Mouse (Mus musculus): ENCODE measurements around the gene Cntn1. TPM values are rescaled to one million over a fixed set of nuclear protein-coding genes. Genes with fewer than 3 reads are reported as not detected.

Cntn1 gene
- total and polyA plus RNA-seq, 2 experiments from 2014 or later = 112 to 192 TPM

DNA sequence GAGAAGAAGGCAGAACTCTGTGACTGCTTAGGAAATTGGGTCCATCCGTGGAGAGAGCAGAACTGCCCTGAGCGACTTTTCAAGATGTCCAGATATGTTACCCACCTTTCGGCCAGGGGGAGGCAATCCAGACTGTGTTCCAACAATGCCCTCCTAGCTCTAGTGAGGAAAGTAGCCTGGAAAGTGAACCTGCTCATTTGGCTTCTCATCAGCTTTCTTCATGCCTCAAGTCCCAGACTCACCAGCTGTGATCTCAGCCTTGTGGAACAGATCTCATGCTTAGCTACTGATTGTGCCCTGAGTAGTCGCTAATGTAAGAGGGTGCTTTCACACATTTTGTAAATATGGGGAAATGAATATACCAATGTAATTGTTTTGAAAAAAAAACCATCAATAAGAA, 2.4 kb upstream of the Cntn1 start:
- DNase-seq (no peak), ATAC-seq (no peak)
- Histone ChIP-seq H3K27me3 (ENCODE audit: insufficient read depth, low read length) (no peaks in the 10 kb centered on the region), H3K36me3 (ENCODE audit: insufficient read depth) (no peaks in the 10 kb centered on the region), H3K9ac (no peak overlapping the region), H3K4me2 (ENCODE audit: low read depth) (no peak overlapping the region), H3K4me3 (ENCODE audit: low read depth, low read length) (no peak overlapping the region), H3K4me1 (ENCODE audit: insufficient read depth) (no peaks in the 10 kb centered on the region), H3K27ac (ENCODE audit: low read depth, low read length) (no peak overlapping the region), H3K9me3 (ENCODE audit: low read length) (no peaks in the 10 kb centered on the region)
- no peak for TF ChIP-seq CTCF (IDR thresholded peaks at IDR 0.05; ENCODE audit: low read depth)
- WGBS = 83% methylated on average over 4 of the region's 4 CpGs

DNA sequence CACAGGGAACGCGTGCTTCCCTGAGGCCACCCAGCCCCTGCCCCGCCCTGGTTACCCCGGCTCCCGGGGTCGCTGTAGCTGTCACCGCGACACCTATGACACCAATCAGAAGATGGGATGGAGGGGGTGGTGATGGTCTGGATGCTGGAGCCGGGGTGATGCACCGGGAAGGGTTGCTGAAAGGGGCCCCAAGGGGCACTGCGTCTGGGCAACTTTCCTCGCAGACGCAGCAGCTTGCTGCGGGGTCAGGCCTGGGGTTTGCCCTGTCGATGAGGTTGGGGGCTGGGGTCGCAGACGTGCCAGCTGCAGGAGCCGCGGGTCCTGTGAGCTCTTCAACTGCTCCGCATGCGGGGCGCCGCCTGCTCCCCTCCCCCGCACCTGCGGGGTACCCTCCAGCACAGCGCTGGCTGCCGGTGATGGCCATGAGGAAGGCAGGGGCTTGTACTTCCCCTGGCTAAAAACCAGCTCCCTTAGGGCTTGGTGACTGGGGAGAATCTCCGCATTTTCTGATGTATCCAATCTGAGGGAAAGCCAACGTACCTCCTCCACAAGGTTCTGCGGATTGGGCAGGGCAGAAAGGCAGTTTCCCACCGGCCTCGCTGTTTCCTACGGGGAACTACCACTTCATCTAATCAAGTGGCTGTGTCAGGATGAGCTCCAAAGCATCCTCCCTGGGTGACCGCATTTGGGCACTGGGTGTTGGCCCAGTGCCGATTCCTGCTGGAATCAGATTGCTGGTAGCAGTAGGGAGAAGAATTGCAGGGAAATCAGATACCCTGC, 578 bp downstream of the Cntn1 start:
- Histone ChIP-seq H3K9ac (peak overlapping the region; percentile 83), H3K27ac (ENCODE audit: low read depth, low read length) (peak overlapping the region; percentile 92), H3K27me3 (ENCODE audit: insufficient read depth, low read length) (no peaks in the 10 kb centered on the region), H3K4me1 (ENCODE audit: insufficient read depth) (no peaks in the 10 kb centered on the region), H3K4me3 (ENCODE audit: low read depth, low read length) (peak overlapping the region; percentile 74), H3K9me3 (ENCODE audit: low read length) (no peaks in the 10 kb centered on the region), H3K36me3 (ENCODE audit: insufficient read depth) (no peaks in the 10 kb centered on the region), H3K4me2 (ENCODE audit: low read depth) (peak overlapping the region; percentile 84)
- DNase-seq = peak; percentile 80
- no peak for TF ChIP-seq CTCF (IDR thresholded peaks at IDR 0.05; ENCODE audit: low read depth)
- WGBS = 4% methylated on average over 35 of the region's 35 CpGs
- peak; percentile 77 for ATAC-seq

DNA sequence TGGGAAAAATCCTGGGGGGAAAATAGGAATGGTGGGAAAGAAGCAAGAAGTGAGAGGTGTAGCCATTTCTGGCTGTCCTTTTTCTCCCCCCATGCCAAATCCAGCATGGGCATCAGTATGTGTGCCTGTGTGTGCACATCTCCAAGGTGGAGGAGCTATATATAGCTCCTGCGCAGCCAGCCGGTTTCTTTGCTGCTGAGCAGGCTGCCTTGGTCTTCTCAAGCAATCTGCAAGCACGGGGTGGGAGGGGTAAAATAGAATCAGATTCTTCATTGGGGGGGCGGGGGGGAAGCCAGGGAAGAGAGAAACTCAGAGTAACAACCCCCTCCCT, 1.1 kb downstream of the Cntn1 start:
- H3K36me3 ChIP-seq (ENCODE audit: insufficient read depth) = no peaks in the 10 kb centered on the region
- no peaks in the 10 kb centered on the region for H3K9me3 ChIP-seq (ENCODE audit: low read length)
- peak overlapping the region; percentile 92 for H3K27ac ChIP-seq (ENCODE audit: low read depth, low read length)
- no peak for TF ChIP-seq CTCF (IDR thresholded peaks at IDR 0.05; ENCODE audit: low read depth)
- peak overlapping the region; percentile 84 for H3K4me2 ChIP-seq (ENCODE audit: low read depth)
- 9% methylated on average over 4 of the region's 4 CpGs for WGBS
- peak overlapping the region; percentile 74 for H3K4me3 ChIP-seq (ENCODE audit: low read depth, low read length)
- H3K9ac ChIP-seq = peak overlapping the region; percentile 83
- DNase-seq = no peak
- H3K27me3 ChIP-seq (ENCODE audit: insufficient read depth, low read length) = no peaks in the 10 kb centered on the region
- ATAC-seq = peak; percentile 58
- no peaks in the 10 kb centered on the region for H3K4me1 ChIP-seq (ENCODE audit: insufficient read depth)

DNA sequence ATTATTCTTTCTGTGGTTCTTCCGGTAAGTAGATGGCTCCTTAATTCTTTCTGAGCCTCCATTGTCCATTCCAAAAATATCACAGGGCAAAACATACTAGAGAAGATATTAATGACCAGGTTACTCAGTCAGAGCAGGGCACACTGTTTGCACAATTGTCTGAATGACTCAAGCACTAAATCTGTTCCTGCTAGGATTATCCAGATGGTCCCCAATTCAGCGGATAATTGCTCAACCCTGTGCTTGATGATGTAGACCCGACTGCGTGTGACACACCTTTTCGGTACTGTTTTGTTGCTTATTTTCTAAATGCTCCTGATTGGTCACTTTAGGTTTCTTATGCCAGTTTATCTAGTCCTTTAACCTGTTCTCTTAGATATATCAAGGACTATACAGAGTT, 6.6 kb downstream of the Cntn1 start:
- 94% methylated on average over 5 of the region's 5 CpGs for WGBS
- Histone ChIP-seq H3K4me1 (ENCODE audit: insufficient read depth) (no peaks in the 10 kb centered on the region), H3K27me3 (ENCODE audit: insufficient read depth, low read length) (no peaks in the 10 kb centered on the region), H3K4me3 (ENCODE audit: low read depth, low read length) (no peak overlapping the region), H3K9ac (no peak overlapping the region), H3K27ac (ENCODE audit: low read depth, low read length) (no peak overlapping the region), H3K4me2 (ENCODE audit: low read depth) (no peak overlapping the region), H3K9me3 (ENCODE audit: low read length) (no peaks in the 10 kb centered on the region), H3K36me3 (ENCODE audit: insufficient read depth) (no peaks in the 10 kb centered on the region)
- DNase-seq (no peak), ATAC-seq (no peak)
- no peak for TF ChIP-seq CTCF (IDR thresholded peaks at IDR 0.05; ENCODE audit: low read depth)

DNA sequence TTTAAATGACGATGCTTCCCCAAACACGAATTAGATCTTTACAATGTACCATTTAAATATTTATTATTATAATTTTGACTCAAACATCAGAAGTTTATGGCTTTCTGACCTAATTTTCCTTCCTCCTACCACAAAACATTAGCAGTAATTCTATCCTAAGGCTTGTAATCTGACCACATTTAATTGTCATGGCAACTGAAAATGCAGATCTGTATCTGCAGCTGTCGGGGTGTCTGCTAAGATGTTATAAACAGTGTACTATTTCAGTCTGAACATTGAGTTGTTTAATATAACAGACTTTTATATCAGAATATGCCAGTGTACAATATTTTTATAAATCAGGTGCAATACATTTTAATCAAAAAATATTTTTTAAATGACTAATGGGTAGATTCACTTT, 10.0 kb downstream of the Cntn1 start:
- Histone ChIP-seq H3K9me3 (ENCODE audit: low read length) (no peaks in the 10 kb centered on the region), H3K27me3 (ENCODE audit: insufficient read depth, low read length) (no peaks in the 10 kb centered on the region), H3K4me2 (ENCODE audit: low read depth) (no peak overlapping the region), H3K4me1 (ENCODE audit: insufficient read depth) (no peaks in the 10 kb centered on the region), H3K27ac (ENCODE audit: low read depth, low read length) (no peak overlapping the region), H3K4me3 (ENCODE audit: low read depth, low read length) (no peak overlapping the region), H3K9ac (no peak overlapping the region), H3K36me3 (ENCODE audit: insufficient read depth) (no peaks in the 10 kb centered on the region)
- 32% methylated on average over 3 of the region's 3 CpGs for whole genome bisulfite sequencing
- TF ChIP-seq CTCF (IDR thresholded peaks at IDR 0.05; ENCODE audit: low read depth) = no peak
- DNase-seq (peak; percentile 29), ATAC-seq (no peak)

DNA sequence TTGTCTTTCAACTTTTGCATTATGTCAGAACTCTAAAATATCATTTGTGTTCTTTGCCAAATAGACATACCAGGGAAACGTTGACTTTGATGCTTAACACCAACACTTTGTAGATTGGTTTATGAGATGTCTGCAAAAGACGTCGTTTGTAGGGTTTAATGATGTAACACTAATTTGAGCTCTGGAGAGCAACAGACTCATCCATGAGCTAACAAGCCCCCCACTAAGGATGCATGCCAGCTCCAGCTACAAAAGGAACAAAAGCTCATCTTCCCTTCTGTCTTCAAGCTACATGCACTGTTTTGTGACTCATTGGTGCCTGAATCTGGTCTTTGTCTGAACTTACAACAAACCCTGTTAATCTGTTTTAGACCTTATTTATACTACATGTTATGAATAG, 28.5 kb downstream of the Cntn1 start:
- ATAC-seq (no peak), DNase-seq (no peak)
- Histone ChIP-seq H3K4me3 (ENCODE audit: low read depth, low read length) (no peak overlapping the region), H3K27ac (ENCODE audit: low read depth, low read length) (no peak overlapping the region), H3K9ac (no peak overlapping the region), H3K27me3 (ENCODE audit: insufficient read depth, low read length) (no peaks in the 10 kb centered on the region), H3K4me2 (ENCODE audit: low read depth) (no peak overlapping the region), H3K4me1 (ENCODE audit: insufficient read depth) (no peaks in the 10 kb centered on the region), H3K9me3 (ENCODE audit: low read length) (no peaks in the 10 kb centered on the region), H3K36me3 (ENCODE audit: insufficient read depth) (no peaks in the 10 kb centered on the region)
- no peak for TF ChIP-seq CTCF (IDR thresholded peaks at IDR 0.05; ENCODE audit: low read depth)
- 19% methylated on average over 3 of the region's 3 CpGs for WGBS

DNA sequence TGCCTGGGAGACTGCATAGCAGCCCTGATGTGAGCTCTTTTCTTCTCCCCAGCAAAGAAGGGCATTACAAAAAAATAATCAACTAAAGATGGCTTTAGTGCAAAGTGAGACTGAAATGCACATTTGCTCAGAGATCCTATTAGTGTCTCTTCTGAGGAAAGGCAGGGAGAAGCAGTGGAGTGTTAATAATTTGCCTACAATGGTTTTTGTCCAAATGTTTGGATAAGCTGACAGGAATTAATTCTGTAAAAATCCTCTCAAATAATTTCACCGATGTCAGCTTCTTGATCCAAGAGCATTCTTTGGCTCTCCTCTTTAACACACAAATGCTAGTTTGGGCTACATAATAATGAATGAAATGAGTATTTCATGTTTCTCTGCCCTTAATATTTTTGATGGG, 34.9 kb downstream of the Cntn1 start:
- no peaks in the 10 kb centered on the region for H3K27me3 ChIP-seq (ENCODE audit: insufficient read depth, low read length)
- 12% methylated on average over 1 of the region's 1 CpGs for WGBS
- no peak overlapping the region for H3K4me2 ChIP-seq (ENCODE audit: low read depth)
- no peak for DNase-seq
- no peak for TF ChIP-seq CTCF (IDR thresholded peaks at IDR 0.05; ENCODE audit: low read depth)
- H3K9me3 ChIP-seq (ENCODE audit: low read length) = no peaks in the 10 kb centered on the region
- no peaks in the 10 kb centered on the region for H3K4me1 ChIP-seq (ENCODE audit: insufficient read depth)
- H3K27ac ChIP-seq (ENCODE audit: low read depth, low read length) = no peak overlapping the region
- no peak for ATAC-seq
- no peaks in the 10 kb centered on the region for H3K36me3 ChIP-seq (ENCODE audit: insufficient read depth)
- H3K9ac ChIP-seq = no peak overlapping the region
- no peak overlapping the region for H3K4me3 ChIP-seq (ENCODE audit: low read depth, low read length)
